Comparison of ENCODE assay signal across 22 mouse cellular contexts in the genomic region with DNA sequence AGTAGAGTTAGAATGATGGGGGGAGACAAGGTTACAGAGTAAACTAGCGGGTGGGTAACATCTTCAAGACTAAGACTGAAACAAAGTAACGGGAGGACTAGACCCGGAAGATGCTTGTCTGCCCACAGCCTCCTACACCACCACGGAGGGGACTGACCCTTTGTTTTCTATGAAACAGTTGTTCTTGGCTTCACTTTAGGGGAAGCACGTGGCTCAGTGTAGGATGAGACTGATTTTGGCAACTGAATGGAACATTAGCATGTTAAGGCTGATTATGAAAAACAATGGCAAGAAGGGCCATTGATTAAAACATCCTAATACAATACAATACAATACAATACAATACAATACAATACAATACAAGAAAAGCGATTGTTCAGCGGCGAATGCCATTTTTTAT.
DNase-seq lines count a peak whose midpoint lies in the region; ATAC-seq and TF ChIP-seq lines count a peak whose summit lies in the region.
"Had no signal": no experiment of that assay in that cellular context is flagged by ENCODE, and none has a peak within 500 bp of the region (broad histone marks: within the 10 kb centered on the region; RNA-seq: fewer than 3 reads in every experiment).

No protein-coding gene starts in this region.

- DNase-seq in forebrain, embryonic 11.5 days (ENCODE audit: low spot score): peak; percentile 40
- DNase-seq in forebrain, embryonic 10.5 days (ENCODE audit: extremely low spot score, low spot score): no peak
- DNase-seq in heart, adult 11 months: peak; percentile 40
- DNase-seq in heart, postnatal 14 days: no peak
- DNase-seq in CH12.LX (ENCODE audit: extremely low read depth): no peak
- peak; percentile 70 for DNase-seq in telencephalon, adult 2 months (ENCODE audit: low read depth, low spot score)
- DNase-seq in adrenal gland, postnatal 36 days: no peak
- DNase-seq: adrenal gland, postnatal 10 days; B cell, adult 2 months; cerebellum, postnatal 10 days; embryo, embryonic 11 days; gastrocnemius, adult 2 months; gastrocnemius, postnatal 25 days; heart, postnatal 4 days; kidney, adult 11 months had no signal

- H3K36me3 ChIP-seq in forebrain, embryonic 11.5 days (ENCODE audit: control insufficient read depth, insufficient read depth, low read length): no peaks in the 10 kb centered on the region
- H3K36me3 ChIP-seq in forebrain, embryonic 10.5 days (replicated peaks): no peaks in the 10 kb centered on the region
- H3K36me3 ChIP-seq in CH12.LX (replicated peaks in 1 of 2; ENCODE audit: control insufficient read depth in 1 of 2, insufficient read depth in 1 of 2, low read length in 1 of 2): no peaks in the 10 kb centered on the region
- H3K36me3 ChIP-seq: embryonic facial prominence, embryonic 15.5 days; forebrain, embryonic 12.5 days; heart, embryonic 13.5 days; hindbrain, embryonic 13.5 days had no signal

- H3K4me1 ChIP-seq in forebrain, embryonic 11.5 days (replicated peaks; ENCODE audit: control insufficient read depth, insufficient read depth, low read length): no peaks in the 10 kb centered on the region
- peaks cover 7% of the 10 kb centered on the region; the same call in 1 of the 2 replicates for H3K4me1 ChIP-seq in forebrain, embryonic 10.5 days
- peaks cover 4 to 11% of the 10 kb centered on the region in 2 experiments; a peak in 3 of 4 replicates for H3K4me1 ChIP-seq in CH12.LX (ENCODE audit: control insufficient read depth in 1 of 2, insufficient read depth in 2 of 2)
- H3K4me1 ChIP-seq: embryonic facial prominence, embryonic 15.5 days had no signal

- no peaks in the 10 kb centered on the region for H3K9me3 ChIP-seq in forebrain, embryonic 11.5 days (ENCODE audit: control insufficient read depth, low read length)
- H3K9me3 ChIP-seq in forebrain, embryonic 10.5 days: no peaks in the 10 kb centered on the region
- H3K9me3 ChIP-seq in CH12.LX (replicated peaks; ENCODE audit: low read length): no peaks in the 10 kb centered on the region
- H3K9me3 ChIP-seq: embryonic facial prominence, embryonic 15.5 days; forebrain, embryonic 12.5 days; heart, embryonic 13.5 days; hindbrain, embryonic 13.5 days had no signal

- in situ Hi-C loops in CH12.LX (cut with MboI; ENCODE audit: low pct_ligation_motif_present, low pct_unique_long_range_greater_than_20kb, low sequenced_read_pairs): loop anchor here (25.0 kb wide), 1 partner anchor 595 kb away; no protein-coding TSS in a partner anchor

- TF ChIP-seq POLR2A in CH12.LX (IDR thresholded peaks at IDR 0.05; ENCODE audit: low read depth, low read length): no peak

- dilution Hi-C loops in CH12.LX (cut with MboI; ENCODE audit: extremely low pct_ligation_motif_present, extremely low pct_unique_long_range_greater_than_20kb, low sequenced_read_pairs): no loop called here

- H3K4me3 ChIP-seq in forebrain, embryonic 11.5 days (ENCODE audit: low read depth, low read length): no peak overlapping the region
- no peak overlapping the region for H3K4me3 ChIP-seq in forebrain, embryonic 10.5 days
- no peak overlapping the region for H3K4me3 ChIP-seq in CH12.LX (replicated peaks in 1 of 3; ENCODE audit: low read depth in 2 of 3, low read length in 2 of 3, poor library complexity in 1 of 3)
- H3K4me3 ChIP-seq: embryonic facial prominence, embryonic 15.5 days; erythroblast, embryonic 14.5 days; forebrain, embryonic 12.5 days; gastrocnemius, adult 2 months; heart, embryonic 13.5 days; hindbrain, embryonic 13.5 days had no signal

- ATAC-seq in forebrain, embryonic 11.5 days (replicated peaks; ENCODE audit: low FRiP score): no peak
- ATAC-seq: CD4-positive, CD25-positive, alpha-beta regulatory T cell, adult 4 months; hindbrain, postnatal 0 days had no signal

- no peak for TF ChIP-seq EP300 in CH12.LX (IDR thresholded peaks at IDR 0.05; ENCODE audit: low read length)

- H3K9ac ChIP-seq in forebrain, embryonic 11.5 days (ENCODE audit: low read length): no peak overlapping the region
- H3K9ac ChIP-seq in CH12.LX (ENCODE audit: insufficient read depth, low read depth): no peak overlapping the region
- H3K9ac ChIP-seq: embryonic facial prominence, embryonic 15.5 days; forebrain, embryonic 12.5 days; heart, embryonic 13.5 days; hindbrain, embryonic 13.5 days had no signal

- TF ChIP-seq CTCF in CH12.LX (conservative IDR thresholded peaks at IDR 0.05 in 1 of 2, IDR thresholded peaks at IDR 0.05 in 1 of 2; ENCODE audit: low read depth in 2 of 2, low read length in 2 of 2): no peak

- H3K4me2 ChIP-seq in forebrain, embryonic 11.5 days (ENCODE audit: low read depth, low read length, severe bottlenecking): no peak overlapping the region
- H3K4me2 ChIP-seq in CH12.LX (ENCODE audit: insufficient read depth, low read depth, poor library complexity, severe bottlenecking): no peak overlapping the region
- H3K4me2 ChIP-seq: embryonic facial prominence, embryonic 15.5 days; forebrain, embryonic 12.5 days; heart, embryonic 13.5 days; hindbrain, embryonic 13.5 days had no signal

- intact Hi-C loops in heart, postnatal 14 days (cut with DNase I): loop anchor here (2.0 kb wide), 1 partner anchor 125 kb away; no protein-coding TSS in a partner anchor

- H3K27ac ChIP-seq in forebrain, embryonic 11.5 days (ENCODE audit: low read depth, low read length): no peak overlapping the region
- no peak overlapping the region for H3K27ac ChIP-seq in forebrain, embryonic 10.5 days
- H3K27ac ChIP-seq in CH12.LX (ENCODE audit: insufficient read depth, low read depth): no peak overlapping the region
- H3K27ac ChIP-seq: embryonic facial prominence, embryonic 15.5 days; forebrain, embryonic 12.5 days; gastrocnemius, adult 2 months; heart, embryonic 13.5 days; hindbrain, embryonic 13.5 days; hindbrain, postnatal 0 days had no signal

- H3K79me2 ChIP-seq in CH12.LX (replicated peaks; ENCODE audit: control insufficient read depth, extremely low read depth, insufficient read depth, poor library complexity, severe bottlenecking): no peaks in the 10 kb centered on the region

- no peak for TF ChIP-seq RAD21 in CH12.LX (IDR thresholded peaks at IDR 0.05; ENCODE audit: low read depth, low read length)

- no peaks in the 10 kb centered on the region for H3K27me3 ChIP-seq in forebrain, embryonic 11.5 days (ENCODE audit: control insufficient read depth, insufficient read depth, low read length)
- no peaks in the 10 kb centered on the region for H3K27me3 ChIP-seq in forebrain, embryonic 10.5 days (ENCODE audit: poor library complexity, severe bottlenecking)
- H3K27me3 ChIP-seq in CH12.LX (replicated peaks): no peaks in the 10 kb centered on the region
- H3K27me3 ChIP-seq: embryonic facial prominence, embryonic 15.5 days; forebrain, embryonic 12.5 days; heart, embryonic 13.5 days had no signal

- 73% methylated on average over 8 of the region's 8 CpGs for WGBS in forebrain, embryonic 11.5 days
- 77% methylated on average over 8 of the region's 8 CpGs for WGBS in forebrain, embryonic 10.5 days

TF ChIP-seq in CH12.LX, 34 proteins besides CTCF, POLR2A, EP300 and RAD21:
- TF ChIP-seq MXI1 (IDR thresholded peaks at IDR 0.05; ENCODE audit: low read depth, low read length) (no peak), MAX (IDR thresholded peaks at IDR 0.05; ENCODE audit: low read length) (peak; percentile 62; the same call in 1 of the 2 replicates), ELF1 (IDR thresholded peaks at IDR 0.05; ENCODE audit: low read depth, low read length) (0 out of 2 replicates have a peak, but pooled peaks have one; percentile 8), KAT2A (IDR thresholded peaks at IDR 0.05; ENCODE audit: insufficient replicate concordance, low read length) (no peak), RCOR1 (conservative IDR thresholded peaks at IDR 0.05; ENCODE audit: low read depth, low read length) (no peak), MEF2A (IDR thresholded peaks at IDR 0.05; ENCODE audit: borderline replicate concordance, low read depth, low read length) (no peak)

Comparison
In these comparisons a context has a peak if more than half of its experiments do, and no peak if none do; other contexts are left out.
1. DNase-seq: peak in forebrain, embryonic 11.5 days (single experiment), heart, adult 11 months (single experiment) and telencephalon, adult 2 months (single experiment); none in forebrain, embryonic 10.5 days (single experiment), heart, postnatal 14 days (0 of 2), CH12.LX (single experiment) and adrenal gland, postnatal 36 days (0 of 2).